ENCODE assay signal across 13 mouse cellular contexts in genomic region chr13:44152806-44153613, GRCm38 (mm10).
A peak's percentile ranks its signal among the peaks of the same experiment; 100 is the strongest.
DNase-seq lines count a peak whose midpoint lies in the region; ATAC-seq and TF ChIP-seq lines count a peak whose summit lies in the region.
"Had no signal": no experiment of that assay in that cellular context is flagged by ENCODE, and none has a peak within 500 bp of the region (broad histone marks: within the 10 kb centered on the region; RNA-seq: fewer than 3 reads in every experiment).

No protein-coding gene starts in this region.

- TF ChIP-seq CTCF in brain, embryonic 14.5 days (IDR thresholded peaks at IDR 0.05; ENCODE audit: borderline replicate concordance, extremely low read depth, insufficient read depth, insufficient read length) = no peak

- no peaks in the 10 kb centered on the region for H3K4me1 ChIP-seq in hindbrain, embryonic 16.5 days (ENCODE audit: control insufficient read depth, insufficient read depth, low read depth, low read length)
- H3K4me1 ChIP-seq in hindbrain, embryonic 11.5 days (replicated peaks; ENCODE audit: control insufficient read depth, insufficient read depth, low read length) = no peaks in the 10 kb centered on the region

- TF ChIP-seq POLR2A in brain, embryonic 14.5 days (IDR thresholded peaks at IDR 0.05; ENCODE audit: borderline replicate concordance, extremely low read depth, insufficient read depth, insufficient read length, poor library complexity, severe bottlenecking) = no peak

- no peak overlapping the region for H3K9ac ChIP-seq in hindbrain, embryonic 16.5 days (ENCODE audit: low read depth, low read length)
- no peak overlapping the region for H3K9ac ChIP-seq in hindbrain, embryonic 11.5 days (ENCODE audit: low read depth, low read length)

- H3K4me3 ChIP-seq in hindbrain, embryonic 16.5 days (ENCODE audit: low read length) = no peak overlapping the region
- H3K4me3 ChIP-seq in hindbrain, embryonic 11.5 days (ENCODE audit: low read depth, low read length) = no peak overlapping the region

- 56% methylated on average over 10 of the region's 10 CpGs for WGBS in hindbrain, embryonic 16.5 days
- WGBS in hindbrain, embryonic 11.5 days = 73% methylated on average over 10 of the region's 10 CpGs

- ATAC-seq in hindbrain, embryonic 16.5 days = peak; percentile 30; the same call in 1 of the 2 replicates
- ATAC-seq in hindbrain, embryonic 11.5 days (ENCODE audit: low FRiP score) = no peak
- ATAC-seq: Patski had no signal

- no peak for DNase-seq in hindbrain, embryonic 11.5 days (ENCODE audit: low spot score)
- peak; percentile 58 for DNase-seq in 416B (ENCODE audit: low read depth)
- DNase-seq in brain, embryonic 14.5 days (ENCODE audit: low read depth) = peak; percentile 31
- peak; percentile 50 for DNase-seq in splenic B cell, adult 2 months (ENCODE audit: low read depth, low spot score)
- no peak for DNase-seq in kidney, postnatal 25 days
- no peak for DNase-seq in layer of hippocampus, adult 11-12 months (ENCODE audit: low spot score)
- no peak for DNase-seq in adrenal gland, adult (ENCODE audit: inconsistent age in 2 of 2, low spot score in 1 of 2)
- DNase-seq: adrenal gland, postnatal 10 days; heart, postnatal 36 days; kidney, adult 8-10 months had no signal

- no peaks in the 10 kb centered on the region for H3K27me3 ChIP-seq in hindbrain, embryonic 16.5 days (replicated peaks; ENCODE audit: control insufficient read depth, insufficient read depth, low read length)
- no peaks in the 10 kb centered on the region for H3K27me3 ChIP-seq in hindbrain, embryonic 11.5 days (ENCODE audit: control insufficient read depth, insufficient read depth, low read length)
- H3K27me3 ChIP-seq in splenic B cell, adult 2 months (ENCODE audit: control insufficient read depth, insufficient read depth, low read length, poor library complexity, severe bottlenecking) = no peaks in the 10 kb centered on the region
- H3K27me3 ChIP-seq: CH12.LX, Patski had no signal

- no peak overlapping the region for H3K27ac ChIP-seq in hindbrain, embryonic 16.5 days (ENCODE audit: low read depth, low read length)
- H3K27ac ChIP-seq in hindbrain, embryonic 11.5 days (ENCODE audit: low read depth, low read length) = no peak overlapping the region

- no peaks in the 10 kb centered on the region for H3K36me3 ChIP-seq in hindbrain, embryonic 16.5 days (ENCODE audit: control insufficient read depth, insufficient read depth, low read length)
- H3K36me3 ChIP-seq in hindbrain, embryonic 11.5 days (ENCODE audit: control insufficient read depth, insufficient read depth, low read length) = no peaks in the 10 kb centered on the region
- H3K36me3 ChIP-seq in splenic B cell, adult 2 months (ENCODE audit: control insufficient read depth, insufficient read depth, low read length, poor library complexity, severe bottlenecking) = no peaks in the 10 kb centered on the region

- H3K4me2 ChIP-seq in hindbrain, embryonic 16.5 days (ENCODE audit: low read length) = no peak overlapping the region
- no peak overlapping the region for H3K4me2 ChIP-seq in hindbrain, embryonic 11.5 days (replicated peaks; ENCODE audit: low read depth, low read length)

- no peaks in the 10 kb centered on the region; the same call in 1 of the 2 replicates for H3K9me3 ChIP-seq in hindbrain, embryonic 16.5 days (ENCODE audit: control insufficient read depth, low read length)
- H3K9me3 ChIP-seq in hindbrain, embryonic 11.5 days (ENCODE audit: control insufficient read depth, low read length) = no peaks in the 10 kb centered on the region

Comparison
In these comparisons a context has a peak if more than half of its experiments do, and no peak if none do; other contexts are left out.
1. DNase-seq: peak in 416B (single experiment), brain, embryonic 14.5 days (single experiment) and splenic B cell, adult 2 months (single experiment); none in hindbrain, embryonic 11.5 days (single experiment), kidney, postnatal 25 days (0 of 2), layer of hippocampus, adult 11-12 months (single experiment) and adrenal gland, adult (0 of 2).